Mouse (Mus musculus) hindbrain, embryonic 15.5 days (tissue): ENCODE data around the gene Tcea3. TPM values are rescaled to one million over a fixed set of nuclear protein-coding genes. Genes with fewer than 3 reads are reported as not detected.

Experiments used
- ATAC-seq: fragments of 200-750 bp; cut with Nextera tagmentation; 2 replicates; pipeline ENCODE4 v1.8.0; 2017; ENCODE audit warnings: low read depth, moderate number of reproducible peaks, moderate TSS enrichment; ENCODE audit not compliant: low FRiP score
- H3K27ac ChIP-seq: fragments of 300-500 bp; sonication (generic); replicated peaks from 2 replicates; pipeline ENCODE4 v1.5.1; 2015; ENCODE audit warnings: mild to moderate bottlenecking, inconsistent platforms
- H3K27me3 ChIP-seq: fragments of 300-500 bp; sonication (generic); 2 replicates; pipeline ENCODE4 v1.6.1; 2015; ENCODE audit warnings: control low read depth, inconsistent platforms
- H3K36me3 ChIP-seq: fragments of 300-500 bp; sonication (generic); 2 replicates; pipeline ENCODE4 v1.6.1; 2015; ENCODE audit warnings: control low read depth, inconsistent platforms
- H3K4me1 ChIP-seq: fragments of 300-500 bp; sonication (generic); replicated peaks from 2 replicates; pipeline ENCODE4 v1.6.1; 2015; ENCODE audit warnings: control low read depth, inconsistent platforms
- H3K4me2 ChIP-seq: fragments of 300-500 bp; sonication (generic); 2 replicates; pipeline ENCODE4 v1.6.1; 2015; ENCODE audit warnings: moderate library complexity, mild to moderate bottlenecking, inconsistent platforms
- H3K4me3 ChIP-seq: fragments of 300-500 bp; sonication (generic); 2 replicates; pipeline ENCODE4 v1.5.1; 2015; ENCODE audit warnings: mild to moderate bottlenecking, inconsistent platforms
- H3K9ac ChIP-seq: fragments of 300-500 bp; sonication (generic); 2 replicates; pipeline ENCODE4 v1.6.1; 2015; ENCODE audit warnings: inconsistent platforms
- H3K9me3 ChIP-seq: fragments of 300-500 bp; sonication (generic); 2 replicates; pipeline ENCODE4 v1.6.1; 2016; ENCODE audit warnings: control low read depth, inconsistent platforms
- WGBS: fragments of 180-500 bp; shearing (Covaris S2); methylation state at CpG from one replicate; pipeline ENCODE4 v1.1.7; 2015; 5-methylcytosine and 5-hydroxymethylcytosine counted together
- polyA plus RNA-seq: library from polyadenylated mRNA; unstranded; fragments of >200 nt; fragmentation: Nextera tagmentation; extraction: Ambion mirVana; gene quantifications from 2 replicates; pipeline ENCODE4 v1.2.1, GENCODE M21; 2015

The Tcea3 gene
- polyA plus RNA-seq, 1 experiment from 2014 or later = 2.4 TPM

DNA sequence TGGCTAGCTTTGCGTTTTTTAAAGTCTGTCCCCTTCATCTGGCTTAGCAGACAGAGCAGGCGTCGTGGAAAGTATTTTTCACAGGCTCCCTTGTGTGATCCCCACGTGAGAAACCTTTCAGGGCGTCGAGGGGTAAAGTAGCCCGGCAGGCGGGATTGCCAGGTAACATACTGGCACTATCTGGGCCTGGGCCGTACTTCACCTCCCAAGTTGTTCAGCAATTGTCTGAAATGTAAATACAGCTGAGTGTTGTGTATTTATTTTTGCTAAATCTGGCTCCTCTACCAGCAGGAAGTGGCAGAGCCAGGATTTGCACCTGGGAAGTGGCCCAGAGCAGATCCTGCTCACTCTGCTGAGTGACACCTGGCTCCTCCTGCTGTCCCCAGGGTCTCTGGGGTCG is 30.5 kb upstream of the Tcea3 start:
- Histone ChIP-seq H3K4me2 (no peak overlapping the region), H3K27ac (no peak overlapping the region), H3K36me3 (no peaks in the 10 kb centered on the region), H3K9ac (no peak overlapping the region), H3K27me3 (no peaks in the 10 kb centered on the region), H3K4me1 (peaks cover 27% of the 10 kb centered on the region), H3K9me3 (no peaks in the 10 kb centered on the region), H3K4me3 (no peak overlapping the region)
- no peak for ATAC-seq
- WGBS = 63% methylated on average over 10 of the region's 10 CpGs

DNA sequence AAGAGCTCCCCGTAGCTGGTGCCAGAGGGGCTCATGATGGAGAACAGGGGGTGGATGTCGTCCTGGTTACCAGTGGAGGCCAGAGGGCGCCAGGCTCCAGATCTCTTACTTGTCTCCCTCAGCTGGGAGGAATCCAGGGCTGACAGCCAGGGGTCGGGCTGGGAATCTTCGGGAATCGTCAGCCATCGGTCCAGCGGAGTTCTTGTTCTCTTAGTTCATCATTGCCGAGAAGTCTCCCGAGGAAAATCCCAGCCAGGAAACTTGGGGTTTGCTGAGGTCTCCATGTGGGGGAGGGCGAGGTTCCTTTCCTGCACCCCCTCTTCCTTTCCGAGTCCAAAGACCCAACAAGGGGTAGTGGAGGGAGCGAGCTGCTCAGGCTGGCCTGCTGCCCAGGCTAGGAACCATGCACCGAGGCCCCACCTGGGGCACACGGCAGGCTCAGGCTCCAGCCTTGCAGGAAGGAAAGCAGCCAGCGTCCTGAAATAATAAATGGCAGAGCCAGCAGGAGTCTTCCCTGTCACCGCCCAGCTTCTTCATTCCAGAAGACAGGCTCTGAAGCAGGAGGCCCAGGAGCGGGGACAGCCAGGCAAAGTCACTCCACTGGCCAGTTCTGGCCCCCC is 28.8 kb upstream of the Tcea3 start:
- H3K4me2 ChIP-seq = peak overlapping the region; percentile 34
- peak overlapping the region; percentile 66 for H3K27ac ChIP-seq
- no peaks in the 10 kb centered on the region for H3K36me3 ChIP-seq
- no peaks in the 10 kb centered on the region for H3K27me3 ChIP-seq
- ATAC-seq = peak; percentile 61
- peaks cover 34% of the 10 kb centered on the region for H3K4me1 ChIP-seq
- H3K9me3 ChIP-seq = no peaks in the 10 kb centered on the region
- 0 out of 2 replicates have a peak overlapping the region, but pooled peaks have one; percentile 17 for H3K9ac ChIP-seq
- H3K4me3 ChIP-seq = no peak overlapping the region
- WGBS = 10% methylated on average over 18 of the region's 18 CpGs

DNA sequence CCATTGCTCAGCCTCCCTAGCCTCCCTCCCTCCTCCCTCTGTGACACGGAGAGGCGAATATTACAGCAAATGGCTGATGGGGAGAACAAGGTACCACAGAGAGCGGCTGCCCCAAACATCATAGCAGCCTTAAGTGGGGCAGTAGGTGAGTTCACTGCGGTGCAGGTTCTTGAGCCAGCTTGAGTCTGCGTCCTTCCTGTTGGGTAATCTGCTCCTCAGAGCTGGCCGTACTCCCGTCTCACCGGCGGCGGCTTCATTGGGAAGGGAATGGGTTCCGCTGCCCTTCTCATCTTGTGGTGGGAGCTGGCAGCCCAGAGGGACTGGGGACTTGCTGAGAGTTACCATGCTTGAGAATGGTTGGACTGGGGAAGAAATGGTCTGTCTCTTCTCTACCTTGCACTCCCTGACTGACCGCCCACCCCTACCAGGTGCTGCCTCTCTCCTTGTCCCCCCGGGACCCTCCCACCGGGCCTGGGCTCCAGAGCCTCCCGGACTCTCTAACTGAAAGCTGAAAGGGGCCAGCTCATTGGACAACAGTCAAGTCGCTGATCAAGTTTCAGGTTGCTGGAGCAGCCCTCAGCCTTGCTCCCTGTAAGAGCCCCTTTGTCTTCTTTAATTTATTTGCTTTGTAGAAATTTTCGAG is 27.3 kb upstream of the Tcea3 start:
- no peaks in the 10 kb centered on the region for H3K9me3 ChIP-seq
- no peaks in the 10 kb centered on the region for H3K27me3 ChIP-seq

DNA sequence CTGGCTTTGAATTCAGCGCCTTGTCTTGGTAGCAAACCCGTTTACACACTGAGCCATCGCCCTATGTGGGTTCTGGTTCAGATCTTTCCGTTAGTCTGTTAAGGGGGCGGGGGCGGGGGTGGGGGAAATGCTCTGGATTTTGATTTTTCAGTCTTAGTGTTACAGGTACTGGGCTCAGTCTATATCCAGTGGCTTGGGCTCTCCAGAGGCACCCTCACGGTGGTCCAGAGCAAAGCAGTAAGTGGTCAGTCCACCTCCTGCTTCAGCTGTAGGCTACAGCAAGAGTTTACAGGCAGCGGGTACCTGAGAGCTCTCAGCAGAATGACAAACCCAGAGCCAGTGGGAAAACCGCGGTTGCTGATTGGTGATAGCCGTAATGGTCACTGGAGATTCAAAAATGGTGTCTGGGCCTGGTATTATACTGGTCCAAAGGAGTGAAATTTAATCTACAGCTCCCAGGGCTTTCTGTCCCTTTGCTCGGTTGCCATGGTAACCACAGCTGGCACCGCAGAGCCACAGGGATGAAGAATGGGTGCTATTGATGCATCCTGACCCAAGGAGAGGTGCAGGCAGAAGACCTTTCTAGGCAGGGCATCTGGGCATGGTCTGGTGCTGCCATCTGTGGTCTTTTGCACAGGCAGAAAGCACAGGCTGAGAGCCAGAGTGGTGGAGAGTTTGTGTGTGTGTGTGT is 23.8 kb upstream of the Tcea3 start:
- H3K4me1 ChIP-seq = peaks cover 34% of the 10 kb centered on the region
- H3K27ac ChIP-seq = peak overlapping the region; percentile 76
- no peak overlapping the region for H3K4me3 ChIP-seq
- ATAC-seq = peak; percentile 86
- WGBS = 49% methylated on average over 13 of the region's 13 CpGs
- no peak overlapping the region for H3K4me2 ChIP-seq
- 0 out of 2 replicates have a peak overlapping the region, but pooled peaks have one; percentile 3 for H3K9ac ChIP-seq
- H3K27me3 ChIP-seq = no peaks in the 10 kb centered on the region
- H3K9me3 ChIP-seq = no peaks in the 10 kb centered on the region
- no peaks in the 10 kb centered on the region for H3K36me3 ChIP-seq

More for the DNA sequence above, 27.3 kb upstream of the Tcea3 start:
- WGBS = 17% methylated on average over 17 of the region's 17 CpGs
- H3K4me1 ChIP-seq = peaks cover 46% of the 10 kb centered on the region
- no peaks in the 10 kb centered on the region for H3K36me3 ChIP-seq
- no peak overlapping the region for H3K4me2 ChIP-seq
- H3K9ac ChIP-seq = no peak overlapping the region
- H3K4me3 ChIP-seq = no peak overlapping the region
- 0 out of 2 replicates have a peak overlapping the region, but pooled peaks have one; percentile 13 for H3K27ac ChIP-seq
- ATAC-seq = no peak

DNA sequence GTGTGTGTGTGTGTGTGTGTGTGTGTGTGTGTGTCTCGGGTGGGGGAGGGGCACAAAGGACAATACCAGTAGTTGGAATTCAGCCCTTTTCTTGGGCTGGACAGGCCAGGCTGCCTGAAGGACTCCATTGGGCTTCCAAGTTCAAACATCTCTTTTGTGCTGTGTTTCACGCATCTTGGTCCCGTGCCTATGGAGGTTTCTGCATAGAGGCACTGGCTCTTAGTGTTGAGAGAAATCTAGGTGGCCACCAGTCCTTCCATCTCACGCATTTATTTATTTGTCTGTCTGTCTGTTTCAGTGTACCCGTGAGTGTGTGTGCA is 23.3 kb upstream of the Tcea3 start:
- peak; percentile 60 for ATAC-seq
- 37% methylated on average over 4 of the region's 5 CpGs for WGBS
- no peaks in the 10 kb centered on the region for H3K27me3 ChIP-seq
- no peak overlapping the region for H3K4me2 ChIP-seq
- no peak overlapping the region for H3K4me3 ChIP-seq
- H3K36me3 ChIP-seq = no peaks in the 10 kb centered on the region
- H3K27ac ChIP-seq = peak overlapping the region; percentile 76
- H3K4me1 ChIP-seq = peaks cover 29% of the 10 kb centered on the region
- no peak overlapping the region for H3K9ac ChIP-seq
- no peaks in the 10 kb centered on the region for H3K9me3 ChIP-seq

DNA sequence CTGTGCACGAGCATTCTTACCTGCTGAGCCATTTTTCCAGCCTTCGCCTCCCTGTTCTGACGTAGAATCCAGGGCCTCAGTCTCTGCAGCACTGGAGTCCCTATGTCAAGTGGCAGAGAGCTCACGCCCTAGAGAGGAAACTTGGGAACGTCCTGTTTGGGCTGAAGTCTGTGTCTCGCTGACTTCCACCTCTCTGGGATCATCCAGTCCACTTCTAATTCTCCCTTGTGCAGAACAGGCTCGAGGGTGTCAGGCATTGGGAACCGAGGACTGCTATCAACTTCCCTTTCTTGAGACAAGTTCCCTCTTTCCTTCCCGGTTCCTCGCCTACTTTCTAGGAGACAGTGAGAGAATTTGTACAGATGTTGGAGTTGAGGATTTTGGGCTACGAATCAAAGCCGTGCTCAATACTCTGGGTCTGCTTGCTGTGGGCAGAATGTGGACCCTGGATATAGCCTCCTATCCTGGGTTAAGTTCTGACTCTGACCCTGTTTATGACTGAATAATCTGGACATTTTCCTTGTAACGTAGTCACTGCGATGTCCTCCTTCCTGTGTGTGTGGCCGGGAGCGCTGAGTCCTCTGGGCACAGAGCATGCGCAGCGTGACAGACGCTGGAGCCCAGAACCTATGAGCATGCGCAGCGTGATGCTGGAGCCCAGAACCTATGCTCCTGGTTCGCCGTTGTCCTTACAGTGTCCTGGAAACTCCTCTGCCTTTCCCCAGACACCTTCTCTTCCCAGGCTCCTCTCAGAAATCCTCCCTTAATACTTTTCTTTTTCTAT is 22.7 kb upstream of the Tcea3 start:
- H3K4me3 ChIP-seq = no peak overlapping the region
- no peak overlapping the region for H3K9ac ChIP-seq
- no peak for ATAC-seq
- H3K4me2 ChIP-seq = no peak overlapping the region
- H3K27ac ChIP-seq = peak overlapping the region; percentile 76
- H3K4me1 ChIP-seq = peaks cover 25% of the 10 kb centered on the region
- H3K9me3 ChIP-seq = no peaks in the 10 kb centered on the region
- H3K36me3 ChIP-seq = no peaks in the 10 kb centered on the region
- H3K27me3 ChIP-seq = no peaks in the 10 kb centered on the region
- WGBS = 80% methylated on average over 23 of the region's 23 CpGs

DNA sequence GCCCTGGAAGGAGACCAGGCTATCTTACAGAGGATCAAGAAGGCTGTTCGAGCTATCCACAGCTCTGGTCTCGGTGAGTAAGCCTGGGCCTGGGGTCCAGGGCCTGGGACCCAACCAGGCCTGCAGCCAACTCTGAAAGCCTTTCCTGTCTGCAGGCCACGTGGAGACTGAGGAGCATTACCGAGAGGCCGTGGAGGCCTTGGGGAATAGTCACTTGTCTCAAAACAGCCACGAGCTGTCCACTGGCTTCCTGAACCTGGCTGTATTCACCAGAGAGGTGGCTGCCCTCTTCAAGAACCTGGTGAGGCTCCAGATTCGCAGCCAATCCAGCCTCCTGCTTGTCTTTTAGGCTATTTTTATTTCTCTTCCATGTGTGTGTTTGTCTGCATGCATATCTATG is 20.1 kb upstream of the Tcea3 start:
- Histone ChIP-seq H3K27me3 (no peaks in the 10 kb centered on the region), H3K9ac (no peak overlapping the region), H3K4me3 (no peak overlapping the region), H3K36me3 (no peaks in the 10 kb centered on the region), H3K27ac (no peak overlapping the region), H3K9me3 (no peaks in the 10 kb centered on the region), H3K4me1 (peaks cover 19% of the 10 kb centered on the region), H3K4me2 (no peak overlapping the region)
- WGBS = 79% methylated on average over 7 of the region's 7 CpGs
- ATAC-seq = no peak

DNA sequence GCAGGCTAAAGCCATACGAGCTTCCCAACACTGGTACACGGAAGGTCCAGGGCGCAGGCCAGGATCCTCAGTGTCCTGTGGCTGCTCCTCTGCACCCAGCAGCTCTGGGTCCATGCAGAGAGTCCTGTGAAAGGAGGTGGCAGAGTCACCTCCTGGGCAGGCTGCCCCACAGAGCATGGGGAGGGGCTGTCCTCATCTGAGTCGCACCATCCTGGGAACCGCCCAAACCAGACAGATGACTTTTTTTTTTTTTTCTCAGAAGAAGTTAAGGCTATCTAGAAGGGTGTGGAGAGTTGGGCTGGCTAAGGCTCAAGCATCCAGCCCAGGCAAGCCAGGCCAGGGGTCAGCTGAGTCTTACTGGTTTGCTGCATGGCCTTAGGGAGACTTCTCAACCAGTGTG is 18.9 kb upstream of the Tcea3 start:
- 83% methylated on average over 5 of the region's 5 CpGs for WGBS
- Histone ChIP-seq H3K9me3 (no peaks in the 10 kb centered on the region), H3K27me3 (no peaks in the 10 kb centered on the region), H3K4me2 (no peak overlapping the region), H3K27ac (no peak overlapping the region), H3K36me3 (no peaks in the 10 kb centered on the region), H3K9ac (no peak overlapping the region), H3K4me1 (peaks cover 13% of the 10 kb centered on the region), H3K4me3 (no peak overlapping the region)
- ATAC-seq = no peak

DNA sequence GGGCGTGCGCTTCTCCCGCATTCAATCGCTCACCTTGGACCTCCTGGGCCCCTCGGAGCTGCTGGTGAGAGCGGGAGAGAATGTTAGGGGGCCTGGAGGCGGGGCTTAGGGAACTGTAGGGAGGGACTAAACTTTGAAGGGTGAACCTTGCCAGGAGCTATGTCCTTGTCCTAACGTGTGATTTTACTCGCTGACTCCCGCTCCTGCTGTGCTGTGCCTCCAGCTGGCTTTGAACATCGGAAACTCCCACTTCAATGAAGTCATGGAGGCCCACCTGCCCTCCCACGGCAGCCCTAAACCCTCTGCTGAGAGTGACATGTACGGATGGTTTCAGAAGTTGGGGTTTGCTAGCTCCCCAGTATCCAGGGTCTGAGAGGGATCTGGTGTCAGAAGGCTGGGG is 8.9 kb upstream of the Tcea3 start:
- no peaks in the 10 kb centered on the region for H3K9me3 ChIP-seq
- no peak overlapping the region for H3K4me2 ChIP-seq
- no peaks in the 10 kb centered on the region for H3K36me3 ChIP-seq
- peaks cover 12% of the 10 kb centered on the region; the same call in 1 of the 2 replicates for H3K27me3 ChIP-seq
- no peaks in the 10 kb centered on the region for H3K4me1 ChIP-seq
- no peak for ATAC-seq
- H3K4me3 ChIP-seq = no peak overlapping the region
- no peak overlapping the region for H3K27ac ChIP-seq
- 27% methylated on average over 13 of the region's 13 CpGs for WGBS
- H3K9ac ChIP-seq = no peak overlapping the region

DNA sequence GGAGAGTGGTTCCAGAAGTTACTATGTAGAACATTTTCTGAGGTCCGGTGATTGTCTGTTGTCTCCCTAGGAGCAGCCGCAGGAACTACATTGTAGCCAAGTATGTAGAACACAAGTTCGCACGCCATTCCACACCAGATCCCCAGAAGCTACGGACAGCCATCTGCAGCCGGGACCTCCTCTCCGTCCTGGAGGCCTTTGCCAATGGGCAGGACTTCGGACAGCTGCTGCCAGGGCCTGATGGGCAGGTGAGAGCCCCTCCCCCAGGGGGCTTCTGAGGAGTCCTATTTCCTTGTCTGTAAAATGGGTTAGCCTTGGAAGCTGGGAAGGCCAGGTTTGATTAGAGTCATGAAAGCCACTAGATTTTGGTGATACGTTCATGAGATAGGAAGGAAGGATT is 8.4 kb upstream of the Tcea3 start:
- H3K27me3 ChIP-seq = peaks cover 12% of the 10 kb centered on the region; the same call in 1 of the 2 replicates
- no peaks in the 10 kb centered on the region for H3K4me1 ChIP-seq
- no peak overlapping the region for H3K4me2 ChIP-seq
- no peak overlapping the region for H3K4me3 ChIP-seq
- no peaks in the 10 kb centered on the region for H3K9me3 ChIP-seq
- no peak overlapping the region for H3K9ac ChIP-seq
- ATAC-seq = no peak
- H3K36me3 ChIP-seq = no peaks in the 10 kb centered on the region
- H3K27ac ChIP-seq = no peak overlapping the region
- WGBS = 78% methylated on average over 9 of the region's 9 CpGs

DNA sequence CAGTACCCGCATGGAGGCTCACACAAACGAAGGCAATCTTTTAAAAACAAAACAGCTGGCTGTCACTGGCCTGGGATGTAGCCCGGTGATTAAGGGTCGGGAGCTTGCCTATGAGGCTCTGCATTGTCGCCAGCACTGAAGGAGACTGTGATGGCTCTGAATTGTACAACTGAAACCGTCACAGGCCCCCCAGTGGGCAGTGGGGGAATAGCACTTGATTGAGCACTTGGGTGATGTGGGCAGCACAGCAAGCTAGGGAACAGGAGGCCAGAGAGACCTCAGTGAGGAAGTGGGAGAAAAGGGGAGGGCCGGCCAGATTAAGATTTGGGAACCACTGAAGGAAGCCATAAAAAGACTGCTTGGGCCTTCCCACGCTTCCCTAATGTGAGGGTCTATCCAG is 7.9 kb upstream of the Tcea3 start:
- no peak overlapping the region for H3K9ac ChIP-seq
- H3K4me3 ChIP-seq = no peak overlapping the region
- no peaks in the 10 kb centered on the region for H3K9me3 ChIP-seq
- no peak for ATAC-seq
- WGBS = 24% methylated on average over 8 of the region's 8 CpGs
- no peak overlapping the region for H3K4me2 ChIP-seq
- no peaks in the 10 kb centered on the region for H3K36me3 ChIP-seq
- no peaks in the 10 kb centered on the region for H3K4me1 ChIP-seq
- peaks cover 13% of the 10 kb centered on the region; the same call in 1 of the 2 replicates for H3K27me3 ChIP-seq
- no peak overlapping the region for H3K27ac ChIP-seq

DNA sequence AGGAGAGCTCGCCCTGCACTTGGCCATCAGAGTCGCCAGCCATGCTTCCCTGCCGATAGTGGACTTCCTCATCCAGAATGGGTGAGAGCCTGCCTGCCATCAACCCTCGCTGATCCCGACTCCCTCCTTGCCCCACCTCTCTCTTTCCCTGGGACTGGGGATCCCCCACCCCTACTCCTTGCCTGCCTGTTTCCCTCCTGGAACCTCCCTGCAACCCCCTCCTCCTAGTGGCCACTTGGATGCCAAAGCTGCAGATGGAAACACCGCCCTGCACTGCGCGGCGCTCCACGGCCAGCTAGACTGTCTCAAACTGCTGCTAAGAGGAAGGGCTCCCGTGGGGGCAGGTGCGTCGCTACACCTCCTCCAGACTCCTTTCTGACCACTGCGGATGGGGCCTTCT is 7.4 kb upstream of the Tcea3 start:
- no peak for ATAC-seq
- no peak overlapping the region for H3K4me2 ChIP-seq
- H3K9ac ChIP-seq = no peak overlapping the region
- H3K27ac ChIP-seq = no peak overlapping the region
- H3K4me3 ChIP-seq = no peak overlapping the region
- H3K9me3 ChIP-seq = no peaks in the 10 kb centered on the region
- 73% methylated on average over 14 of the region's 14 CpGs for WGBS
- no peaks in the 10 kb centered on the region for H3K4me1 ChIP-seq
- peaks cover 18% of the 10 kb centered on the region; the same call in 1 of the 2 replicates for H3K27me3 ChIP-seq
- H3K36me3 ChIP-seq = no peaks in the 10 kb centered on the region
